Mouse (Mus musculus) hindbrain, embryonic 14.5 days (tissue): ENCODE results near the gene Dnajc16. TPM values are rescaled to one million over a fixed set of nuclear protein-coding genes. Genes with fewer than 3 reads are reported as not detected.

Experiments used
- ATAC-seq: fragments of 200-750 bp; cut with Nextera tagmentation; 2 replicates; pipeline ENCODE4 v1.8.0; 2017; ENCODE audit warnings: moderate number of reproducible peaks, mild to moderate bottlenecking, moderate TSS enrichment, moderate library complexity; ENCODE audit not compliant: low FRiP score
- DNase-seq: peaks from one replicate; pipeline ENCODE4 v3.0.0-alpha.2; 2015; ENCODE audit warnings: low spot score
- H3K27ac ChIP-seq: fragments of 300-500 bp; sonication (generic); 2 replicates; pipeline ENCODE4 v1.5.1; 2014; ENCODE audit warnings: mild to moderate bottlenecking, moderate library complexity
- H3K27me3 ChIP-seq: fragments of 300-500 bp; sonication (generic); 2 replicates; pipeline ENCODE4 v1.6.1; 2014; ENCODE audit warnings: mild to moderate bottlenecking, low read length, mixed read lengths; ENCODE audit not compliant: control insufficient read depth, insufficient read depth
- H3K36me3 ChIP-seq: fragments of 300-500 bp; sonication (generic); replicated peaks from 2 replicates; pipeline ENCODE4 v1.6.1; 2014; ENCODE audit not compliant: control insufficient read depth, insufficient read depth
- H3K4me1 ChIP-seq: fragments of 300-500 bp; sonication (generic); replicated peaks from 2 replicates; pipeline ENCODE4 v1.6.1; 2014; ENCODE audit warnings: antibody characterized with exemption, low read length, mixed read lengths; ENCODE audit not compliant: control insufficient read depth, insufficient read depth
- H3K4me2 ChIP-seq: fragments of 300-500 bp; sonication (generic); replicated peaks from 2 replicates; pipeline ENCODE4 v1.6.1; 2014; ENCODE audit warnings: mild to moderate bottlenecking, moderate library complexity
- H3K4me3 ChIP-seq: fragments of 300-500 bp; sonication (generic); replicated peaks from 2 replicates; pipeline ENCODE4 v1.5.1; 2014; ENCODE audit warnings: mild to moderate bottlenecking, low read length
- H3K9ac ChIP-seq: fragments of 300-500 bp; sonication (generic); 2 replicates; pipeline ENCODE4 v1.6.1; 2014
- H3K9me3 ChIP-seq: fragments of 300-500 bp; sonication (generic); 2 replicates; pipeline ENCODE4 v1.6.1; 2016; ENCODE audit warnings: low read length; ENCODE audit not compliant: control insufficient read depth
- WGBS: fragments of 180-500 bp; shearing (Covaris S2); extraction: QIAGEN DNeasy Blood & Tissue Kit; methylation state at CpG from one replicate; pipeline ENCODE4 v1.1.7; 2014; 5-methylcytosine and 5-hydroxymethylcytosine counted together
- polyA plus RNA-seq: library from polyadenylated mRNA; unstranded; fragments of >200 nt; fragmentation: Nextera tagmentation; extraction: Ambion mirVana; gene quantifications from 2 replicates; pipeline ENCODE4 v1.2.1, GENCODE M21; 2014

Dnajc16 gene
- polyA plus RNA-seq, 1 experiment from 2014 or later: 5.5 TPM

GRCm38 (mm10) chr4:141725277-141725676 is 65.5 kb downstream of the Dnajc16 start:
- 87% methylated on average over 5 of the region's 5 CpGs for WGBS
- H3K4me3 ChIP-seq: no peak overlapping the region
- H3K27me3 ChIP-seq: no peaks in the 10 kb centered on the region
- no peak overlapping the region for H3K9ac ChIP-seq
- no peaks in the 10 kb centered on the region for H3K36me3 ChIP-seq
- H3K4me1 ChIP-seq: peaks cover 20% of the 10 kb centered on the region
- no peak for ATAC-seq
- H3K4me2 ChIP-seq: no peak overlapping the region
- DNase-seq: no peak
- H3K27ac ChIP-seq: no peak overlapping the region
- H3K9me3 ChIP-seq: no peaks in the 10 kb centered on the region

GRCm38 (mm10) chr4:141724594-141724993 is 66.1 kb downstream of the Dnajc16 start:
- Histone ChIP-seq H3K27me3 (no peaks in the 10 kb centered on the region), H3K27ac (no peak overlapping the region), H3K36me3 (no peaks in the 10 kb centered on the region), H3K4me3 (no peak overlapping the region), H3K4me1 (peaks cover 20% of the 10 kb centered on the region), H3K9me3 (no peaks in the 10 kb centered on the region), H3K9ac (no peak overlapping the region), H3K4me2 (no peak overlapping the region)
- ATAC-seq (no peak), DNase-seq (no peak)
- 71% methylated on average over 11 of the region's 11 CpGs for WGBS

DNA sequence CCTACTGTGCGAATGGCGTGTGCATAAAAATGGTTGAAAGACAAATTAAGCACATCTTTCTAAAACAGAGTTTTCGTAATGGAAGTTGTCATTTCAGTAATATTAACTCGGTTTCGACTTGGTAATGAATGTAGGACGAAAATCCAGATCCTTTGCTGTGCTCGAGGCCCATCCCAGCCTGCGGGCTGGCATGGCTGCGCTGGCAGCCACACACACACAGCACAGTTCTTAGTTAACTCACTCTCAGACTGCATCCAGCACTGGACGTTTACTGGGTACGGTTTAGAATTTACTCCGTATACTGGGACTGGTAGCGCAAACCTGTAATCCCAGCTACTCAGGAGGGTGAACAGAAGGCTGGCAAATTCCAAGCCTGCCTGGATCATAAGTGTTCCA is 67.1 kb downstream of the Dnajc16 start:
- Histone ChIP-seq H3K27ac (peak overlapping the region; percentile 84), H3K4me1 (peaks cover 20% of the 10 kb centered on the region), H3K9ac (peak overlapping the region; percentile 97), H3K27me3 (no peaks in the 10 kb centered on the region), H3K4me3 (peak overlapping the region; percentile 100), H3K9me3 (no peaks in the 10 kb centered on the region), H3K4me2 (peak overlapping the region; percentile 90), H3K36me3 (no peaks in the 10 kb centered on the region)
- DNase-seq (no peak), ATAC-seq (peak; percentile 71)
- WGBS: 8% methylated on average over 13 of the region's 13 CpGs

DNA sequence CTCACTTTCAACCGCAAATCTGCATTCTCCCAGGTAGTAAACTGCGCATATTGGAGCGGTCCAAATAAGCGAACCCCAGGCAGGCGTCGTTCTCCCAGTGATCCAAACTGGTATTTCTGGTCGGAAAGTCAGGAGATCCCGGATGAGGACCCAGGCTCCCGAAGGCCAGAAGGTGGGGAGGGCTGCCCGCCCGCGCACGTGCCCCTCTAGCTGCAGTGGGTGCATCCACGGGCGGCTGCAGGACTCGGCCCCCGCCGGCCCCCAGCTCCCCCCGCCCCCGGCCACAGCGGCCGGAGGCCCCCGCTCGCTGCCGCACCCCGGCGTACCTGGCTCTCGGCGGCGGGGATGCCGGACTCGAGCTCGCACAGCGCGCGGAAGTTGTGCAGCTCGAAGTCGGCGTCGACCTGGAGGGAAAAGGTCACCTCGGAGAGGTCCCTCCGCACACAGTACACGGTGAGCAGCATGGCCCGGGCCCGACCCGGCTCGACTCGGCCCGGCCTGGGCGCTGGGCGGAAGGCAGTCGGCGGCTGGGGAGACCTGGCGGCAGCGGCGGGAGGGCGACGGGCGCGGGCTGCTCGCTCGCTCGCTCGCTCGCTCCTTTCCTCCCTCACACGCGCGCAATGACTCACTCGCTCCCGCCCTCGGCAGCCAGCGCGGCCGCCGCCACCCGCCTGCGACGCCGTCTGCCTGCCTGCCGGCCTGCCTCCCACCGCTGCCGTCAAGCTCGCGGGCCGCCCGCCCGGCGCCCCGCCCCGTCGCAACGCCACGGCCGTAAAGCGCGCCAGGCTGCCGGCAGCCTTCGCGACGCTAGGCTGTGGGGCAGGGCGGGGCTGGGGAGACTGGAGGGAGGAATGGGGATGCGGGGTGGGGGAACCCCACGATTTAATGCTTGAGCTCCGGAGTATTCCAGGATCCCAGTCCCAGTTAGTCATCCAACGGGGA is 67.7 kb downstream of the Dnajc16 start, which contains the start of gene Ddi2:
Gene Ddi2, minus strand, starts transcription at position 689 of the 942 bp plus-strand sequence.
- ATAC-seq: peak; percentile 93
- Histone ChIP-seq H3K36me3 (no peaks in the 10 kb centered on the region), H3K4me1 (peaks cover 20% of the 10 kb centered on the region), H3K27ac (peak within 1 kb of the TSS; percentile 89), H3K4me2 (peak within 1 kb of the TSS; percentile 90), H3K4me3 (peak within 1 kb of the TSS; percentile 100), H3K9ac (peak within 1 kb of the TSS; percentile 97), H3K9me3 (no peaks in the 10 kb centered on the region), H3K27me3 (no peaks in the 10 kb centered on the region)
- WGBS: under 1% methylated on average over 86 of the region's 105 CpGs
- DNase-seq: peak; percentile 93

DNA sequence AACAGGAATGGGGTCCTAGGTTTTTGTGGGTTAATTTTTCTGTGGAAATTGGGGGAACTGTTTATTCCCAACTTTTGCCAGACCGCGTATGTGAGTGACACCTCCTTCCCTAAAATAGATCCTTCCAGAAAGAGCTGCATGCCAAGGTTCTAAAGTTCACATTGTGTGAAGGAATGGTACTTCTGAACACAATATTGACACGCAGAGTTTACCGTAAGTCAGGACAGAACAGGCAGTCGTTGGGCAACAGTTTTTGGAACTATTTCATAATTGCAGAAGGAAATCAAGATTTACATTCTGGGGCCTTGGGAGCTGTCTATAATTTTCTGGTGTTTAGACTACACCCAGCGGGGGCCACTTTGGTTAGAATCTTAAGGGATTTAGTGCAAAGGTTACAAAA is 68.8 kb downstream of the Dnajc16 start:
- H3K9me3 ChIP-seq: no peaks in the 10 kb centered on the region
- peaks cover 20% of the 10 kb centered on the region for H3K4me1 ChIP-seq
- peak overlapping the region; percentile 97 for H3K9ac ChIP-seq
- no peaks in the 10 kb centered on the region for H3K27me3 ChIP-seq
- DNase-seq: no peak
- no peaks in the 10 kb centered on the region for H3K36me3 ChIP-seq
- no peak overlapping the region for H3K27ac ChIP-seq
- peak overlapping the region; percentile 90 for H3K4me2 ChIP-seq
- no peak for ATAC-seq
- H3K4me3 ChIP-seq: peak overlapping the region; percentile 100
- 77% methylated on average over 6 of the region's 6 CpGs for WGBS

DNA sequence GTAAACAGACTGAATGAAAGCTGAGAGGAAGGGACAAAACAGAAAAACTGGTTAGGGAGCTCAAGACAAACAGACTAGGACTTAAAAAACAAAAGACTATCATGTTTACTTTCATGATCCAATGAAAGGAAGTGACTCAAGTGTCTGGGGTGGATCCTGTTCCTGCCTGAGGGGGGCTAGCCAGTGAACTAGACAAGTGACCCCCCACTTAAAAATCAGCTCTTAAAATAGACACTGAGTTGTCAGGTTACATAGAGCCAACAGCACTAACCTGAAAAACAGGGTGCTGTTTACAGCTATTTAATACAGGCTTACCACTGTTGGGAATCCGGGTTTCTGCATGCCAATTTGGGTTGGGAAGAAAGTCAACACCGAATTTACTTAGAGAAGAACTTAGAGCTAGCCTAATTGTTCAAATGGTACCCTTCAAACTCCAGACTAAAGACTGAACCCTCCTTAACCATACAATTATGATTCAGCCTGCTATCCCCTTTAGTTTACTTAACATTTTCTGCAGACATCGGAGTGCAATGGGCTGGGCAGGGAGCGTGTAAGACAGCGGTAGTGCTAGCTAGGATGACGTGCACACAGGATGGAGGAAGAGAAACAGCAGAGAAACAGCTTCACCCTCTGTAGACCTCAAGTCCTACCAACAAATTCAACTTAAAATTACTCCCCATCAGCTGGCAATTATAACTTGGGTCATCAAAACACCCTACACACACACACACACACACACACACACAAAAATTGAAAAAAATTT is 69.8 kb downstream of the Dnajc16 start:
- Histone ChIP-seq H3K9ac (no peak overlapping the region), H3K4me3 (no peak overlapping the region), H3K36me3 (no peaks in the 10 kb centered on the region), H3K4me2 (peak overlapping the region; percentile 90; the same call in 1 of the 2 replicates), H3K4me1 (peaks cover 20% of the 10 kb centered on the region), H3K27ac (no peak overlapping the region), H3K27me3 (no peaks in the 10 kb centered on the region), H3K9me3 (no peaks in the 10 kb centered on the region)
- DNase-seq (no peak), ATAC-seq (no peak)
- whole genome bisulfite sequencing: 85% methylated on average over 6 of the region's 6 CpGs

GRCm38 (mm10) chr4:141719304-141719703 is 71.4 kb downstream of the Dnajc16 start:
- H3K9ac ChIP-seq: no peak overlapping the region
- WGBS: 97% methylated on average over 1 of the region's 1 CpGs
- no peak for DNase-seq

GRCm38 (mm10) chr4:141717633-141718032 is 73.1 kb downstream of the Dnajc16 start:
- Histone ChIP-seq H3K27ac (no peak overlapping the region), H3K9me3 (no peaks in the 10 kb centered on the region), H3K36me3 (peaks cover 9% of the 10 kb centered on the region), H3K4me2 (no peak overlapping the region), H3K27me3 (no peaks in the 10 kb centered on the region), H3K4me1 (peaks cover 14% of the 10 kb centered on the region), H3K4me3 (no peak overlapping the region), H3K9ac (no peak overlapping the region)
- 85% methylated on average over 4 of the region's 4 CpGs for WGBS
- ATAC-seq: no peak
- DNase-seq: no peak

More at GRCm38 (mm10) chr4:141719304-141719703, 71.4 kb downstream of the Dnajc16 start:
- no peak for ATAC-seq
- H3K27ac ChIP-seq: no peak overlapping the region
- no peak overlapping the region for H3K4me3 ChIP-seq
- no peaks in the 10 kb centered on the region for H3K9me3 ChIP-seq
- H3K4me2 ChIP-seq: no peak overlapping the region
- peaks cover 20% of the 10 kb centered on the region for H3K4me1 ChIP-seq
- H3K36me3 ChIP-seq: no peaks in the 10 kb centered on the region
- H3K27me3 ChIP-seq: no peaks in the 10 kb centered on the region

DNA sequence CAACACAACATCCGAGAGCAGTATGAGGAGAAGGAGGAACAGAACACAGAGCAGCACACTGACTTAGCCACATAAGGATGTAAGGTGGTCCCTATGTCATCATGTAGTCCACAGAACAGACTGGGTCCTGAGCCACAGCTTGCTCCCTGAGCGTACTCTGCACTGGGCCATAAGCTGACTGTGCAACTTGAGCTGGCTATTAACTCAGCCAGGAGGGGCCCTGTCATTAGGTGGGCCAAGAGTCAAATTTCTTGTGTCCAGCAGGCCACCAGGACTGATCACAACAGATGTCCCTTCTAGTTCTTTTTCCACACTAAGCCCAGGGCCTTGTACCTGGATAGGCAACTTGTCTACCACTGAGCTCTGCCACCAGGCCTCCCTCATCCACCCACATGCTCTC is 75.7 kb downstream of the Dnajc16 start:
- no peak overlapping the region for H3K9ac ChIP-seq
- 79% methylated on average over 2 of the region's 2 CpGs for WGBS
- DNase-seq (no peak), ATAC-seq (no peak)
- no peaks in the 10 kb centered on the region for H3K9me3 ChIP-seq
- no peak overlapping the region for H3K4me3 ChIP-seq
- no peaks in the 10 kb centered on the region for H3K27me3 ChIP-seq
- H3K27ac ChIP-seq: no peak overlapping the region
- peaks cover 35% of the 10 kb centered on the region for H3K36me3 ChIP-seq
- no peaks in the 10 kb centered on the region for H3K4me1 ChIP-seq
- H3K4me2 ChIP-seq: no peak overlapping the region
